Mouse (Mus musculus) olfactory bulb, adult 2 months (tissue): ENCODE results near the gene Apbb2.

Source experiments
- CTCF ChIP-seq: fragments of 200-500 bp; IDR thresholded peaks from 2 replicates; pipeline ENCODE4 v1.5.1; 2012; ENCODE audit warnings: low read depth, mild to moderate bottlenecking, low read length, moderate library complexity; ENCODE audit not compliant: insufficient read depth
- POLR2A ChIP-seq: fragments of 200-500 bp; IDR thresholded peaks from 2 replicates; pipeline ENCODE4 v1.6.1; 2012; ENCODE audit warnings: mild to moderate bottlenecking, low read depth, low read length, moderate library complexity; ENCODE audit not compliant: insufficient read depth

GRCm38 (mm10) chr5:66405731-66406399 lies 212.7 kb downstream of the Apbb2 start:
- TF ChIP-seq CTCF (no peak), POLR2A (no peak)
